Mouse (Mus musculus) ES-E14 (cell line): ENCODE results near the gene Hpn.

ENCODE experiments used
- CHD2 ChIP-seq: IDR thresholded peaks from 2 replicates; pipeline ENCODE4 v1.6.1; 2014; ENCODE audit warnings: mild to moderate bottlenecking, low read depth, low read length, inconsistent platforms
- MAFK ChIP-seq: IDR thresholded peaks from 2 replicates; pipeline ENCODE4 v1.6.1; 2014; ENCODE audit warnings: mild to moderate bottlenecking, low read depth, low read length, inconsistent platforms; ENCODE audit not compliant: insufficient read depth
- ZC3H11A ChIP-seq: IDR thresholded peaks from 2 replicates; pipeline ENCODE4 v1.6.1; 2012; ENCODE audit warnings: low read depth, mild to moderate bottlenecking, inconsistent platforms, low read length, borderline replicate concordance

- TF ChIP-seq MAFK, result no peak
- no peak for TF ChIP-seq ZC3H11A
- TF ChIP-seq CHD2, result no peak
Observed at GRCm38 (mm10) chr7:31094774-31095501, 20.2 kb downstream of the Hpn start.
